Mouse (Mus musculus) thymus, adult 2 months (tissue): ENCODE measurements at regions not wholly inside any gene's neighbourhood (a gene's known extent, or its start where the extent isn't known, plus 50 kb on each side); places are given as distances from the start of the nearest gene placed in this dataset.

Experiments
- CTCF ChIP-seq: fragments of 200-500 bp; IDR thresholded peaks from 2 replicates; pipeline ENCODE4 v1.5.1; 2012; ENCODE audit warnings: mild to moderate bottlenecking, control low read depth, low read length, moderate library complexity, borderline replicate concordance; ENCODE audit not compliant: control insufficient read depth, poor library complexity, insufficient read depth; ENCODE audit errors: extremely low read depth
- POLR2A ChIP-seq: fragments of 200-500 bp; IDR thresholded peaks from 2 replicates; pipeline ENCODE4 v1.6.1; 2012; ENCODE audit warnings: mild to moderate bottlenecking, low read length, control low read depth, moderate library complexity; ENCODE audit not compliant: control insufficient read depth, poor library complexity, insufficient read depth; ENCODE audit errors: extremely low read depth

- TF ChIP-seq CTCF (no peak), POLR2A (no peak)
Measured at GRCm38 (mm10) chr4:54184213-54184612, 358.4 kb downstream of the Tmem38b start.
